Mouse (Mus musculus) heart, adult 9 months (tissue): ENCODE measurements around the gene Glycam1.

Source experiments
- DNase-seq, 2 experiments: peaks; one replicate each; pipeline ENCODE4 v3.0.0; 2022; ENCODE audit warnings: low spot score in 2 of 2

Gene Glycam1

GRCm38 (mm10) chr15:103519386-103520378 lies 45.2 kb downstream of the Glycam1 start:
- DNase-seq: no peak

GRCm38 (mm10) chr15:103518600-103519385 lies 46.1 kb downstream of the Glycam1 start:
- DNase-seq: no peak

- peak; percentile 22 to 46 for DNase-seq
Observed at GRCm38 (mm10) chr15:103514914-103515313, 50.0 kb downstream of the Glycam1 start.

- peak; percentile 76 to 77 for DNase-seq
Observed at GRCm38 (mm10) chr15:103514119-103514518, 50.8 kb downstream of the Glycam1 start.

- DNase-seq: no peak
Observed at GRCm38 (mm10) chr15:103513621-103514031, 51.3 kb downstream of the Glycam1 start.
